26 mouse cellular contexts compared by ENCODE assay signal in genomic region chr1:19673448-19674396, GRCm38 (mm10).
DNase-seq lines count a peak whose midpoint lies in the region; ATAC-seq lines count a peak whose summit lies in the region.
"Had no signal": no experiment of that assay in that cellular context is flagged by ENCODE, and none has a peak within 500 bp of the region (broad histone marks: within the 10 kb centered on the region; RNA-seq: fewer than 3 reads in every experiment).

No protein-coding gene starts in this region.

- peaks cover 15% of the 10 kb centered on the region; the same call in 1 of the 2 replicates for H3K4me1 ChIP-seq in hindbrain, embryonic 13.5 days (replicated peaks)
- no peaks in the 10 kb centered on the region for H3K4me1 ChIP-seq in hindbrain, embryonic 11.5 days (replicated peaks; ENCODE audit: control insufficient read depth, insufficient read depth, low read length)
- 0 out of 2 replicates have a peak, but pooled peaks cover 5% of the 10 kb centered on the region for H3K4me1 ChIP-seq in midbrain, embryonic 15.5 days
- no peaks in the 10 kb centered on the region for H3K4me1 ChIP-seq in midbrain, embryonic 10.5 days
- H3K4me1 ChIP-seq: heart, embryonic 12.5 days; liver, embryonic 12.5 days; megakaryocyte, embryonic 14.5 days had no signal

- no peak overlapping the region for H3K4me2 ChIP-seq in hindbrain, embryonic 13.5 days
- no peak overlapping the region for H3K4me2 ChIP-seq in hindbrain, embryonic 11.5 days (replicated peaks; ENCODE audit: low read depth, low read length)
- no peak overlapping the region for H3K4me2 ChIP-seq in midbrain, embryonic 15.5 days
- H3K4me2 ChIP-seq: embryonic facial prominence, embryonic 15.5 days; heart, embryonic 12.5 days; liver, embryonic 12.5 days had no signal

- H3K9ac ChIP-seq in hindbrain, embryonic 13.5 days = no peak overlapping the region
- H3K9ac ChIP-seq in hindbrain, embryonic 11.5 days (ENCODE audit: low read depth, low read length) = no peak overlapping the region
- no peak overlapping the region for H3K9ac ChIP-seq in midbrain, embryonic 15.5 days
- H3K9ac ChIP-seq: embryonic facial prominence, embryonic 15.5 days; heart, embryonic 12.5 days; liver, embryonic 12.5 days had no signal

- H3K36me3 ChIP-seq in hindbrain, embryonic 13.5 days = no peaks in the 10 kb centered on the region
- H3K36me3 ChIP-seq in hindbrain, embryonic 11.5 days (ENCODE audit: control insufficient read depth, insufficient read depth, low read length) = no peaks in the 10 kb centered on the region
- no peaks in the 10 kb centered on the region for H3K36me3 ChIP-seq in midbrain, embryonic 15.5 days (replicated peaks)
- no peaks in the 10 kb centered on the region for H3K36me3 ChIP-seq in midbrain, embryonic 10.5 days
- H3K36me3 ChIP-seq: embryonic facial prominence, embryonic 15.5 days; forebrain, embryonic 10.5 days; heart, embryonic 12.5 days; liver, embryonic 12.5 days had no signal

- no peaks in the 10 kb centered on the region for H3K9me3 ChIP-seq in hindbrain, embryonic 13.5 days
- no peaks in the 10 kb centered on the region for H3K9me3 ChIP-seq in hindbrain, embryonic 11.5 days (ENCODE audit: control insufficient read depth, low read length)
- no peaks in the 10 kb centered on the region for H3K9me3 ChIP-seq in midbrain, embryonic 15.5 days
- H3K9me3 ChIP-seq in midbrain, embryonic 10.5 days (replicated peaks) = no peaks in the 10 kb centered on the region
- H3K9me3 ChIP-seq: embryonic facial prominence, embryonic 15.5 days; forebrain, embryonic 10.5 days; heart, embryonic 12.5 days; liver, embryonic 12.5 days; megakaryocyte, embryonic 14.5 days had no signal

- no peak overlapping the region for H3K4me3 ChIP-seq in hindbrain, embryonic 13.5 days
- H3K4me3 ChIP-seq in hindbrain, embryonic 11.5 days (ENCODE audit: low read depth, low read length) = no peak overlapping the region
- H3K4me3 ChIP-seq in midbrain, embryonic 15.5 days = no peak overlapping the region
- no peak overlapping the region for H3K4me3 ChIP-seq in midbrain, embryonic 10.5 days
- H3K4me3 ChIP-seq: embryonic facial prominence, embryonic 15.5 days; forebrain, embryonic 10.5 days; heart, embryonic 12.5 days; left cerebral cortex, adult 2 months; liver, embryonic 12.5 days; megakaryocyte, embryonic 14.5 days; myocyte had no signal

- 59% methylated on average over 8 of the region's 8 CpGs for WGBS in hindbrain, embryonic 13.5 days
- 73% methylated on average over 8 of the region's 8 CpGs for WGBS in hindbrain, embryonic 11.5 days
- 52% methylated on average over 8 of the region's 8 CpGs for WGBS in midbrain, embryonic 15.5 days
- WGBS in midbrain, embryonic 10.5 days = 82% methylated on average over 8 of the region's 8 CpGs

- no peak for DNase-seq in hindbrain, embryonic 11.5 days (ENCODE audit: low spot score)
- DNase-seq in midbrain, embryonic 10.5 days (ENCODE audit: low spot score) = no peak
- DNase-seq in mesoderm, embryonic 11.5 days (ENCODE audit: low read depth, low spot score) = peak; percentile 19
- no peak for DNase-seq in left cerebral cortex, adult 18-20 months (ENCODE audit: low spot score in 2 of 2)
- DNase-seq: adrenal gland, postnatal 36 days; cerebellum, adult 2 months; cerebellum, postnatal 36 days; heart, adult 11 months; heart, postnatal 14 days; kidney, adult 9 months; kidney, postnatal 36 days; left cerebral cortex, postnatal 4 days; lung, adult 2 months; right cerebral cortex, adult 18-20 months; thymus, postnatal 36 days had no signal

- no peak overlapping the region for H3K27ac ChIP-seq in hindbrain, embryonic 13.5 days
- no peak overlapping the region for H3K27ac ChIP-seq in hindbrain, embryonic 11.5 days (ENCODE audit: low read depth, low read length)
- H3K27ac ChIP-seq in midbrain, embryonic 15.5 days = peak overlapping the region; percentile 48; the same call in 1 of the 2 replicates
- no peak overlapping the region for H3K27ac ChIP-seq in midbrain, embryonic 10.5 days (replicated peaks)
- H3K27ac ChIP-seq: embryonic facial prominence, embryonic 15.5 days; forebrain, embryonic 10.5 days; left cerebral cortex, adult 2 months; liver, embryonic 12.5 days had no signal

- H3K27me3 ChIP-seq in hindbrain, embryonic 13.5 days = no peaks in the 10 kb centered on the region
- H3K27me3 ChIP-seq in hindbrain, embryonic 11.5 days (ENCODE audit: control insufficient read depth, insufficient read depth, low read length) = no peaks in the 10 kb centered on the region
- H3K27me3 ChIP-seq in midbrain, embryonic 15.5 days (replicated peaks) = no peaks in the 10 kb centered on the region
- H3K27me3 ChIP-seq in midbrain, embryonic 10.5 days (ENCODE audit: low read depth, poor library complexity, severe bottlenecking) = no peaks in the 10 kb centered on the region
- H3K27me3 ChIP-seq: CH12.LX; embryonic facial prominence, embryonic 15.5 days; heart, embryonic 12.5 days; liver, embryonic 12.5 days; megakaryocyte, embryonic 14.5 days had no signal

- ATAC-seq in hindbrain, embryonic 13.5 days (ENCODE audit: low FRiP score) = peak; percentile 39; the same call in 1 of the 2 replicates
- no peak for ATAC-seq in hindbrain, embryonic 11.5 days (ENCODE audit: low FRiP score)
- ATAC-seq in midbrain, embryonic 15.5 days (replicated peaks) = peak; percentile 69; the same call in 1 of the 2 replicates
- no peak for ATAC-seq in granulocyte monocyte progenitor cell, adult 5-6 weeks (replicated peaks; ENCODE audit: poor library complexity, severe bottlenecking)
- ATAC-seq: liver, embryonic 12.5 days had no signal

Comparison
In these comparisons a context has a peak if more than half of its experiments do, and no peak if none do; other contexts are left out.
1. ATAC-seq: peak in hindbrain, embryonic 13.5 days (single experiment) and midbrain, embryonic 15.5 days (single experiment); none in hindbrain, embryonic 11.5 days (single experiment) and granulocyte monocyte progenitor cell, adult 5-6 weeks (single experiment).